In the genomic region with DNA sequence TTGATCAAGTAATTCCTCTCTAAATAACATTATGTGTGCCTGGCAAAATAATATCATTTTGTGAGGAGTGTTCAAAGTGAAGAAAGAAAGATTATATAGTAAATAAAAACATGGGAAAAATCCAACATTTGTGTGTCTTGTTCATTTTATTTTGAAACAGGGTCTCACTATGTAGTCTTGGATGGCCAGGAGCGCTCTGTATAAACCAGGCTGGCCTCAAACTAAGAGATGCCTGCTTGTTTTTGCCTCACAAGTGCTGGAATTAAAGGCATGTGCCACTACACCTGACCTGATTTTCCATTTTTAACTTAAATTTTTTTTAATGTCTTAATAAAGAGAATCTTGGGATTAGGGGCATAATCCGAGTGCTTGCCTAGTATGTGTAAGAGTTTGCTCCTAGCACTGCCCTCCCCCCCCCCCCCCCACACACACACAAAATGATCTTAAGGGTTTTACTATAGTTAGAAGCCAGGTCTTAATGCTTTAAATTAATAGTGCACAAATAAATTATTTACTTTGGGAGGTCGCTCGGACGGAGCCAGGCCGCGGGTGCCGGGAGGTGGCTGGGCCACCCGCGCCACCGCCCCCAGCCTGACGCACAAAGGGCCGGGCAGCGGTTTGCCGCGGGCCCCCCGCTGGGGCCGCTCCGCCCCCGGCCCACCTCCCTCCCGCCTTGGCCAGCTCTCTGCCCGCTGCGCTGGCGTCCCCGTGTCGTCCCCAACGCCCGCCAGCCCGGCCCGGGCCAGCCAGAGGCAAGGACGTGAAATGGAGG, we compare ENCODE assay signal across 8 mouse cellular contexts.
A peak's percentile ranks its signal among the peaks of the same experiment; 100 is the strongest.
DNase-seq lines count a peak whose midpoint lies in the region; ATAC-seq and TF ChIP-seq lines count a peak whose summit lies in the region.

No protein-coding gene starts in this region.

- no peaks in the 10 kb centered on the region for H3K36me3 ChIP-seq in kidney, embryonic 16.5 days (ENCODE audit: insufficient read depth, low read length)
- H3K36me3 ChIP-seq in kidney, adult 2 months (ENCODE audit: control insufficient read depth, insufficient read depth, low read length) = no peaks in the 10 kb centered on the region
- no peaks in the 10 kb centered on the region for H3K36me3 ChIP-seq in embryonic facial prominence, embryonic 10.5 days (replicated peaks)
- H3K36me3 ChIP-seq in hindbrain, embryonic 12.5 days = no peaks in the 10 kb centered on the region
- H3K36me3 ChIP-seq in midbrain, embryonic 14.5 days (ENCODE audit: control insufficient read depth, insufficient read depth, low read length) = no peaks in the 10 kb centered on the region

- no peak for TF ChIP-seq CTCF in kidney, adult 2 months (conservative IDR thresholded peaks at IDR 0.05; ENCODE audit: insufficient read depth, insufficient read length, low read depth, low read length)

- 7% methylated on average over 31 of the region's 31 CpGs for WGBS in kidney, embryonic 16.5 days
- 8% methylated on average over 31 of the region's 31 CpGs for WGBS in kidney, adult 2 months
- WGBS in embryonic facial prominence, embryonic 10.5 days = 20% methylated on average over 31 of the region's 31 CpGs
- 8% methylated on average over 31 of the region's 31 CpGs for WGBS in hindbrain, embryonic 12.5 days
- 4% methylated on average over 29 of the region's 31 CpGs for whole genome bisulfite sequencing in midbrain, embryonic 14.5 days

- peak; percentile 74; the same call in 1 of the 2 replicates for ATAC-seq in kidney, embryonic 16.5 days (ENCODE audit: low FRiP score, low TSS enrichment)
- ATAC-seq in hindbrain, embryonic 12.5 days (ENCODE audit: low FRiP score) = peak; percentile 87
- ATAC-seq in midbrain, embryonic 14.5 days (ENCODE audit: low FRiP score, low TSS enrichment) = 0 out of 2 replicates have a peak, but pooled peaks have one; percentile 53

- peak overlapping the region; percentile 78 for H3K4me2 ChIP-seq in kidney, embryonic 16.5 days (replicated peaks; ENCODE audit: low read depth, low read length)
- peak overlapping the region; percentile 89 for H3K4me2 ChIP-seq in hindbrain, embryonic 12.5 days (replicated peaks)
- H3K4me2 ChIP-seq in midbrain, embryonic 14.5 days (ENCODE audit: low read length) = peak overlapping the region; percentile 77

- peak overlapping the region; percentile 45 for H3K4me3 ChIP-seq in kidney, embryonic 16.5 days (ENCODE audit: low read length)
- no peak overlapping the region for H3K4me3 ChIP-seq in kidney, adult 2 months (ENCODE audit: insufficient read depth, low read depth, low read length)
- peak overlapping the region; percentile 62 for H3K4me3 ChIP-seq in embryonic facial prominence, embryonic 10.5 days
- peak overlapping the region; percentile 47 for H3K4me3 ChIP-seq in hindbrain, embryonic 12.5 days
- peak overlapping the region; percentile 40 for H3K4me3 ChIP-seq in midbrain, embryonic 14.5 days (replicated peaks; ENCODE audit: low read depth, low read length)

- no peak overlapping the region for H3K27ac ChIP-seq in kidney, embryonic 16.5 days (ENCODE audit: low read length)
- H3K27ac ChIP-seq in kidney, adult 2 months (ENCODE audit: insufficient read depth, low read depth, low read length) = no peak overlapping the region
- peak overlapping the region; percentile 78 for H3K27ac ChIP-seq in embryonic facial prominence, embryonic 10.5 days (replicated peaks)
- no peak overlapping the region for H3K27ac ChIP-seq in hindbrain, embryonic 12.5 days
- no peak overlapping the region for H3K27ac ChIP-seq in midbrain, embryonic 14.5 days (replicated peaks; ENCODE audit: low read depth, low read length)

- peak overlapping the region; percentile 58 for H3K9ac ChIP-seq in kidney, embryonic 16.5 days (replicated peaks; ENCODE audit: low read length)
- H3K9ac ChIP-seq in hindbrain, embryonic 12.5 days = peak overlapping the region; percentile 59
- H3K9ac ChIP-seq in midbrain, embryonic 14.5 days (replicated peaks; ENCODE audit: low read length) = peak overlapping the region; percentile 66

- H3K4me1 ChIP-seq in kidney, embryonic 16.5 days (ENCODE audit: insufficient read depth, low read length) = no peaks in the 10 kb centered on the region
- H3K4me1 ChIP-seq in kidney, adult 2 months (ENCODE audit: control insufficient read depth, insufficient read depth, low read length) = no peaks in the 10 kb centered on the region
- H3K4me1 ChIP-seq in embryonic facial prominence, embryonic 10.5 days = peaks cover 7% of the 10 kb centered on the region; the same call in 1 of the 2 replicates
- H3K4me1 ChIP-seq in hindbrain, embryonic 12.5 days = no peaks in the 10 kb centered on the region
- H3K4me1 ChIP-seq in midbrain, embryonic 14.5 days (ENCODE audit: control insufficient read depth, insufficient read depth, low read length) = no peaks in the 10 kb centered on the region

- no peaks in the 10 kb centered on the region for H3K27me3 ChIP-seq in kidney, embryonic 16.5 days (ENCODE audit: insufficient read depth, low read length)
- H3K27me3 ChIP-seq in kidney, adult 2 months (replicated peaks; ENCODE audit: control insufficient read depth, insufficient read depth, low read length) = no peaks in the 10 kb centered on the region
- 0 out of 2 replicates have a peak, but pooled peaks cover 5% of the 10 kb centered on the region for H3K27me3 ChIP-seq in embryonic facial prominence, embryonic 10.5 days (replicated peaks; ENCODE audit: low read depth, poor library complexity, severe bottlenecking)
- H3K27me3 ChIP-seq in hindbrain, embryonic 12.5 days = no peaks in the 10 kb centered on the region
- H3K27me3 ChIP-seq in midbrain, embryonic 14.5 days (ENCODE audit: control insufficient read depth, insufficient read depth, low read length) = no peaks in the 10 kb centered on the region

- H3K9me3 ChIP-seq in kidney, embryonic 16.5 days (ENCODE audit: low read length) = no peaks in the 10 kb centered on the region
- H3K9me3 ChIP-seq in embryonic facial prominence, embryonic 10.5 days = no peaks in the 10 kb centered on the region
- H3K9me3 ChIP-seq in hindbrain, embryonic 12.5 days (replicated peaks) = 0 out of 2 replicates have a peak, but pooled peaks cover 9% of the 10 kb centered on the region
- H3K9me3 ChIP-seq in midbrain, embryonic 14.5 days (ENCODE audit: control insufficient read depth, low read length) = no peaks in the 10 kb centered on the region

- no peak for DNase-seq in kidney, adult 2 months
- peak; percentile 54 for DNase-seq in embryonic facial prominence, embryonic 10.5 days (ENCODE audit: low spot score)
- DNase-seq in midbrain, embryonic 14.5 days = peak; percentile 54
- DNase-seq in urinary bladder, postnatal 10 days (ENCODE audit: low spot score) = no peak
- DNase-seq in gastrocnemius, postnatal 4 days (ENCODE audit: low spot score in 2 of 2) = no peak
- no peak for DNase-seq in layer of hippocampus, adult 9-11 months

- TF ChIP-seq POLR2A in kidney, adult 2 months (IDR thresholded peaks at IDR 0.05; ENCODE audit: low read depth, low read length) = no peak

Comparison
In these comparisons a context has a peak if more than half of its experiments do, and no peak if none do; other contexts are left out.
1. DNase-seq: peak in embryonic facial prominence, embryonic 10.5 days (single experiment) and midbrain, embryonic 14.5 days (single experiment); none in kidney, adult 2 months (single experiment), urinary bladder, postnatal 10 days (single experiment), gastrocnemius, postnatal 4 days (0 of 2) and layer of hippocampus, adult 9-11 months (single experiment).
2. Peak in every context shown above with its lines, with median percentiles within 50 percentile points of each other: ATAC-seq, H3K4me2 ChIP-seq and H3K9ac ChIP-seq.